In the genomic region with DNA sequence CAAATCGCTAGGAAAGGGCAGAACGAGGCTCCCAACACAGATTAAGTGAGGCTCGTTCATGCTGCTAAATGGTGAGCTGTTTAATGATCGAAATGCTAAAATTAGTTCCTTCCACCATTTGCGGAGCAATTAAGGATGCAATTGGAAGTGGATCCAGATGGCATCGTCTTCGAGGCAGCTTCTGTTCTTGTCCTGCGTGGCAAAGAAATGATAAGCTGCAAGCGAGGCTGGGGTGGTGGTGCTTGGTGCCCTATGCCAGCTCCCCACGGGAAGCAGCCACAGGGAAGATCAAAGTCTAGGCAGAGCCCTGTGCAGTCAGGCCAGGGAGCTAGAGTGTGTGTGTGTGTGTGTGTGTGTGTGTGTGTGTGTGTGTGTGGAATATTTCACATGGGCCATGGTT, we compare ENCODE assay signal across 16 mouse cellular contexts. TPM values are rescaled to one million over a fixed set of nuclear protein-coding genes. Genes with fewer than 3 reads are reported as not detected.
A peak's percentile ranks its signal among the peaks of the same experiment; 100 is the strongest.
DNase-seq lines count a peak whose midpoint lies in the region; ATAC-seq lines count a peak whose summit lies in the region.
"Had no signal": no experiment of that assay in that cellular context is flagged by ENCODE, and none has a peak within 500 bp of the region (broad histone marks: within the 10 kb centered on the region; RNA-seq: fewer than 3 reads in every experiment).

No protein-coding gene starts in this region.

- H3K4me1 ChIP-seq in hindbrain, embryonic 13.5 days (replicated peaks): no peaks in the 10 kb centered on the region
- H3K4me1 ChIP-seq in hindbrain, embryonic 11.5 days (replicated peaks; ENCODE audit: control insufficient read depth, insufficient read depth, low read length): no peaks in the 10 kb centered on the region
- H3K4me1 ChIP-seq: hindbrain, embryonic 15.5 days had no signal

- no peak for DNase-seq in hindbrain, embryonic 11.5 days (ENCODE audit: low spot score)
- DNase-seq in right cerebral cortex, postnatal 10 days (ENCODE audit: low spot score in 2 of 2): peak; percentile 41 to 57
- no peak for DNase-seq in right cerebral cortex, postnatal 36 days (ENCODE audit: low spot score in 2 of 2)
- DNase-seq in layer of hippocampus, adult 9-10 months (ENCODE audit: low spot score): peak; percentile 30
- DNase-seq in c-Kit-positive CD71-positive TER-119-positive erythroid progenitor cells, embryonic 14.5 days (ENCODE audit: low spot score): no peak
- DNase-seq in heart, adult 8-10 months (ENCODE audit: low spot score): no peak
- DNase-seq: cerebellum, adult 2 months; embryo, embryonic 11 days; kidney, adult 2 months; kidney, postnatal 25 days; lung, embryonic 14.5 days; thymus, postnatal 36 days had no signal

- no peak overlapping the region for H3K9ac ChIP-seq in hindbrain, embryonic 13.5 days
- no peak overlapping the region for H3K9ac ChIP-seq in hindbrain, embryonic 11.5 days (ENCODE audit: low read depth, low read length)
- H3K9ac ChIP-seq: hindbrain, embryonic 15.5 days; lung, embryonic 14.5 days; neural tube, embryonic 15.5 days had no signal

- H3K4me3 ChIP-seq in hindbrain, embryonic 13.5 days: no peak overlapping the region
- no peak overlapping the region for H3K4me3 ChIP-seq in hindbrain, embryonic 11.5 days (ENCODE audit: low read depth, low read length)
- H3K4me3 ChIP-seq: hindbrain, embryonic 15.5 days; neural tube, embryonic 15.5 days had no signal

- H3K27ac ChIP-seq in hindbrain, embryonic 13.5 days: peak overlapping the region; percentile 8; the same call in 1 of the 2 replicates
- no peak overlapping the region for H3K27ac ChIP-seq in hindbrain, embryonic 11.5 days (ENCODE audit: low read depth, low read length)
- H3K27ac ChIP-seq: hindbrain, embryonic 15.5 days; neural tube, embryonic 15.5 days had no signal

- 88% methylated on average over 10 of the region's 10 CpGs for WGBS in hindbrain, embryonic 13.5 days
- 87% methylated on average over 10 of the region's 10 CpGs for WGBS in hindbrain, embryonic 11.5 days

- H3K27me3 ChIP-seq in hindbrain, embryonic 13.5 days: no peaks in the 10 kb centered on the region
- H3K27me3 ChIP-seq in hindbrain, embryonic 11.5 days (ENCODE audit: control insufficient read depth, insufficient read depth, low read length): no peaks in the 10 kb centered on the region
- H3K27me3 ChIP-seq: hindbrain, embryonic 15.5 days; neural tube, embryonic 15.5 days had no signal

- ATAC-seq in hindbrain, embryonic 13.5 days (ENCODE audit: low FRiP score): no peak
- ATAC-seq in hindbrain, embryonic 11.5 days (ENCODE audit: low FRiP score): no peak

- H3K9me3 ChIP-seq in hindbrain, embryonic 13.5 days: no peaks in the 10 kb centered on the region
- no peaks in the 10 kb centered on the region for H3K9me3 ChIP-seq in hindbrain, embryonic 11.5 days (ENCODE audit: control insufficient read depth, low read length)
- H3K9me3 ChIP-seq: hindbrain, embryonic 15.5 days; neural tube, embryonic 15.5 days had no signal

- H3K36me3 ChIP-seq in hindbrain, embryonic 13.5 days: no peaks in the 10 kb centered on the region
- no peaks in the 10 kb centered on the region for H3K36me3 ChIP-seq in hindbrain, embryonic 11.5 days (ENCODE audit: control insufficient read depth, insufficient read depth, low read length)
- H3K36me3 ChIP-seq: hindbrain, embryonic 15.5 days; neural tube, embryonic 15.5 days had no signal

- H3K4me2 ChIP-seq in hindbrain, embryonic 13.5 days: no peak overlapping the region
- H3K4me2 ChIP-seq in hindbrain, embryonic 11.5 days (replicated peaks; ENCODE audit: low read depth, low read length): no peak overlapping the region
- H3K4me2 ChIP-seq: hindbrain, embryonic 15.5 days; liver, embryonic 11.5 days; lung, embryonic 14.5 days; neural tube, embryonic 15.5 days had no signal

RNA-seq across cellular contexts. Expression of gene Dyrk2, which starts 32.6 kb away (rescaled TPM):
- 9.5 and 10.0 TPM in 2 replicates for polyA plus RNA-seq in hindbrain, embryonic 13.5 days (2015; fragmentation: Nextera tagmentation; extraction: Ambion mirVana)
- polyA plus RNA-seq in hindbrain, embryonic 11.5 days (2014; fragmentation: Nextera tagmentation; extraction: Ambion mirVana): 12.1 and 14.3 TPM in 2 replicates
- 10 to 100 TPM; 22.2 to 36.2 (median 27.6) TPM for total RNA-seq in heart, adult 8-10 months (2022)

Comparison
In these comparisons a context has a peak if more than half of its experiments do, and no peak if none do; other contexts are left out.
1. DNase-seq: peak in right cerebral cortex, postnatal 10 days (2 of 2) and layer of hippocampus, adult 9-10 months (single experiment); none in hindbrain, embryonic 11.5 days (single experiment), right cerebral cortex, postnatal 36 days (0 of 2), c-Kit-positive CD71-positive TER-119-positive erythroid progenitor cells, embryonic 14.5 days (single experiment) and heart, adult 8-10 months (single experiment).